Mouse (Mus musculus): ENCODE measurements around the gene Pcbp1.
A peak's percentile ranks its signal among the peaks of the same experiment; 100 is the strongest.
"Not testable (repeated sequence)": the region's sequence is repeated elsewhere in the genome, so short reads cannot be mapped to it uniquely, and the experiment has no call there.

Pcbp1 gene

DNA sequence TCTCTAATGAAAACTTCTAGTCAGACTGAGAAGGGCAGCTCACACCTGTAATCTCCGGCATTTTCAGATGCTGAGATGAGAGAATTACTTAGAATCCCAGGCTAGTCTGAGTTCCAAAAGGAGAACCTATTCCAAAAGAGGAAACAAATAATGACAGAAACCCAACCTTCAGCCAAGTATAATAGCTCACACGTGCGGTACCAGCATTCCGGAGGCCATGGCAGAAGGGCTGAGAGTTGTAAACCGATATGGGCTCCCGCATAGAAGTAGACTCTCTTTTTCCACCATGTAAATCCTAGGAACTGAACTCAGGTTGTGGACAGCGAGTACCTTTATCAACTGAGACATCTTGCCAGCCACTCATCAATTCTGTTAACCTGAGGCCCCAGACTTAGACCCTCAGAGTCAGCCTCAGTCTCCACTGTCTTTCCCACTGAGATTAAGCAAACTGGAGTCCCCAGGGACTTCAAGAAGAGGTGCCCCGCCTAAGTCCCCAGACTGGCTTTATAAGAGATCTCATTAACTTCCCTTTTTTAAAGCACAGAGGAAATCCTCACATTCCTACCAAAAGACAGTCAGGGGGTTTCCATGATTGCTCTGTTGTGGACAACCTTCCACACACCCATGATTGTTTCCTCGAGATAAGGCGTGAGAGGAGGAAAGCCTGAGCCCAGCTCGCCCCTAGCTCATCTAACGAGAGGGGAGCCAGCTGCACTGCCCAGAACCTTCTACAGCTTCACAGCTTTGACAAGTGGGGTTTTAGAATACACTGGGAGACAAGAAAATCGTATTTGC, 32.5 kb downstream of the Pcbp1 start:
- no peak for DNase-seq

DNA sequence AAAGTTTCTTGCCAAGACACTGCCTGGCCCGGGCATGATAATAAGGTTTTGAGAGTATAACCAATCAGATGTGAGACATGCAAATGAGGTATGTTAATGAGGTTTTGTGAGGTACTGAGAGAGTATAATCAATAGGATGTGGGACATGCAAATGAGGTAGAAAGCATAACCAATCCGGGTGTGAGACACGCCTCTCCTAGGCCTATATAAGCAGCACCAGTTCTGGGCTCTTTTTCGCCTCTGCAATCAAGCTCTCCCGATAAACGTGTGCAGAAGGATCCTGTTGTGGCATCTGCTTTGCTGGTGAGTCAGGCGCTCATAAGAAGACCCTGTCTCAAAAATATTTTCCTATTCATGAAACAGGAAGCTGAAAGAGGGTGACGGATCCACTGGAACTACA, 35.7 kb downstream of the Pcbp1 start:
- not testable (repeated sequence) for DNase-seq

- no peak for DNase-seq
These were observed 36.2 kb downstream of the Pcbp1 start for GRCm38 (mm10) chr6:86489945-86490344.

DNA sequence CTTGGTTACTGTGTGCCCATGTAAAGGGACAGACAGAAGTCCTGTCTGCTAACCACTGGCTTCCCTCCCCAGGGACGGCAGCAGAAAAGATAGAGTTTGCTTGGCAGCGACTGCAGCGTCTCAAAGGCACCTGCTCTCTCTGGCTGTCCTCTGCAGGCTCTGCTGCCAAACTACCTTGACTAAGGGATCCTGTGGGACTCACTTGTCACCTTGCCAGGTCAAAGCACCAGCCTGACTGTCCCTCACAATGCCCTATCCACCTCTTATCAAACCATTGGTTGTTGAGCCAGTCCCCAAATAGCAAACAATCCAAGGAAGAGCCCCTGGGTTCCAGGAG, 38.0 kb downstream of the Pcbp1 start:
- no peak for DNase-seq

DNA sequence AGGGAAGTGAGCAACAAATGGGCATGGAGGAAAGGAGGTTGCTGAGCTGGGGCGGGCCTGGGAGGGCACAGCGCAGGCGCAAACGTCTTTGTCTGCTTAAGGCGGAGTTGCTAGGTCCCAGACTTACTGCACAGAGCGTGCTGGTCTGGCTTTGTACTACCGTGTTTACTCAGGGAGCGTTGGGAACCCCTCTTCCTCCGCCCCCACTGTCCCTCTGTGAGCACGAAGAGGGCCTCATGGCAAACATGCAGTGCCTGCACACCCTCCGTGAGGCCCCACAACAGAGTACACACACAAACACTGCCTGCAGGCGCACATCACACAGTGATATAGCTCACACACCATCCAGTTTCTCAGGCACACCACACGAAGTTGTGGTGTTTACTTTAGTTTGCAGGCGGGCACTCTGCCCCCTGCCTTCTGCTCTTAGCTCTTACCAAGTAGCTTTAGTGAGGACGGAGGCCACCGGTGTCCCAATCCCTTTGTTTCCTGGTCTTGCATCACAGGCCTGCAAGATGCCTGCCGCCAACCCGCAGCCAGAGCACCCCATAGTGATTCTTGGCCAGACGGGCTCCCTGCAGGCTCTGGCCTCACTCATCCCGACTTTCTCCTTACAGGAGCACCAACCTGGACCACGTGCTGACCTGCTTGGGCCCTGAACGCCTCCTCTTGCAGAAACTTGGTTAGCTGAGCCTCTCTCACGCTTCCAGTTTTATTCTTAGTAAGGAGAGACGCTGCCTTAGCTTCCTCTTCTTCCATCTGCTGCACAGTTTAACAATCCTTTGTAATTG, 38.6 kb downstream of the Pcbp1 start:
- peak; percentile 87 to 93 for DNase-seq

DNA sequence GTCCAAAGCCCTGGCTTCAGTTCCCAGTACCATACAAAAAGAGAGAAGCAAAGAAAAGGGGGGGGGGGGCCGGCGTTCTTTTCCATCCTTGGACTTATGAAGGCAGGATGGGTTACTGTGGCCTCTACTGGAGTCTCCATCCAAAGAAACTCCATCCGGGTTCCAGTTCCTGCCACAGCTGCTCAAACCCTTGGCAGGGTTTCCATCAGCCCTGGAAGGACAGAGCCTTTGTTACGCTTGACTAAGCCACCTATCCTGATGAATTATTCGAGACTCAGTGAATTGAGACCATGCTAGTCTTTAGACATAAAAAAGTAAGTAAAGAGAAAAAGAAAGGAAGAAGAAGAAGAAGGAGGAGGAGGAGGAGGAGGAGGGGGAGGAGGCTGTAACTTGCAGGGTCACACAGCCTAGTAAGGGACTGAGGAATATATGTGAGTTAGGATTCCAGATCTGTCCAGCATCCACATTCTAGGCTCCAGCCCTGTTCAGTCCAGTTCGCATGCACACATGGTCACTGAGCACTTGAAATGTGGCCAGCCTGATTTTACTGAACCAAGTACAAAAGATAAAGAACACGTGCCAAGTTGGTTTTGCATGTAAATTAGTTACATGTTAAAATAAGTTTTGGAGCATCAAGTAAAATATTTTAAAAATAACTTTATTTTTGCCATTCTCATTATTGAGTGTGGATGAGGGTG, 40.0 kb downstream of the Pcbp1 start:
- DNase-seq, result no peak

DNA sequence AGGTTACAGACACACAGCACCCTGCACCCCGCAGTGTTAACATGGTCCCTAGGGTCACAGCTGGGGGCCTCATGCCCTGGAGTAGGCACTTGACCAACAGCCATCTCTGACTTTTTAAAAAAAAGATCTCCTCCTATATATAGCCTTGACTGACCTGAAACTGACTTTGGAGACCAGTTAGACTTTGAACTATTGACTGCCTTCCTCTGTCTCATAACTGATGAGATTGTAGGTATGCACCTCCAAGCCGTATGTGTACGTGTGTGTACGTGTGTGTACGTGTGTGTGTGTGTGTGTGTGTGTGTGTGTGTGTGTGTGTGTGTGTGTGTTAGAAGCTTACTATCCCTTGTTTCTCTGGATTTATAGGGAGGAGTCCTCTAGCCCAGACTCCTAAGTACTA, 44.2 kb downstream of the Pcbp1 start:
- no peak for DNase-seq

DNA sequence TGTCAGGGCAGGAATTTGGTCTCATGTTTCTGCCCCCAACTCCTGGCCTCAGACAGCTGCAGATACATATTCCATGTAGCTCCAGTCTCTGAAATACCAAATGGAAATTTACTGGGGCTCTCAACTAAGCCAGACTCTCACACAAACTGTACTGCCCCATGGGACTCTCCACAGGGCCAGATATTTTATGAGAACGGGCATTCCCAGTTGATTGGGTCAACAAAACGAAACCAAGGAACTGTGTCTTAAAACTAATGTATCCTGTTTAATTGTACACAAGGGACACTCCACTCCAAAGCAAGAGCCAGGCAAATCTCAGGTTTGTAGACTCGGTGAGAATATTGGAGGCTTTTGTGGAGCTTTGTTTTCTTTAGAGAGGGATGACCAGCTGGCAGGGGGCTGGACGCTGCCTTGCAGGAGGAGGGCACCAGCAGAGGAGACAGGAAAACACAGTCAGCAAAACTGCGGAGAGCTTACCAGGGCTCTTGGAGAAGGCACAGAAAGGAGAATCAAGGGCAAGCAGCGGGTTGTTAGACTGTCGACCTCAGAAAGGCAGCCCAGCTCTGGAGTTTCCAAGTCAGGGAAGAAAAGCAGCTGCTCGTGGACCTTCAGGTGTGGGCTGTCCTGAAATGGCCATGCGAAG, 45.8 kb downstream of the Pcbp1 start:
- DNase-seq, result peak; percentile 43 to 45

- DNase-seq, result no peak
These were observed 46.3 kb downstream of the Pcbp1 start for GRCm38 (mm10) chr6:86479816-86480188.

- DNase-seq, result no peak
These were observed 46.8 kb downstream of the Pcbp1 start for GRCm38 (mm10) chr6:86479311-86479710.

DNA sequence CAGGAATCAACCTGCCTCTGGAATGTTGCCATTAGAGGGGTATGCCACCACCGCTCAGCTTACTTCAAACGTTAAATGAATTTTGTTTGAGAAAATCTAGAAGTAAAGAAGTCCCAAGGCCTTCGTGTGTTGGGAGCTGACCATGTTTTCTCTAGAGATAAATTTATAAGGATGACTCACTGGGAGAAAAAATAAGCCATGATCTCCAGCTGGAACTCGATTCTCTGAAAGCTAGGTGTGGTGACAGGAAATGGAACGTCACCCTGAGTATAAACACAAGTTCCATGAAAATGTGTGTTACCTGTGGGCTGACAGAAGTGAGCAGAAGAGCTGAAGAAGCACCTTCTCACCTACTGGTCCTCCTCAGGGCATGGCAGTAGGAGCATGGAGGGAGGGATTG, 49.2 kb downstream of the Pcbp1 start:
- DNase-seq, result no peak

GRCm38 (mm10) chr6:86475462-86476167, 50.5 kb downstream of the Pcbp1 start:
- no peak for DNase-seq

GRCm38 (mm10) chr6:86474646-86475181, 51.4 kb downstream of the Pcbp1 start:
- DNase-seq, result peak in 1 of 2 experiments; percentile 52

All from lung, adult 18-20 months (tissue).